Mouse (Mus musculus): ENCODE data around the gene Hspb6.

Hspb6 gene

GRCm38 (mm10) chr7:30588676-30589434, 36.9 kb downstream of the Hspb6 start, which contains the start of gene Kmt2b:
TSS of gene Kmt2b (minus strand) at chr7:30588726.
- peak; percentile 96 for DNase-seq

- peak; percentile 89 for DNase-seq
These were observed 37.7 kb downstream of the Hspb6 start for GRCm38 (mm10) chr7:30589435-30590301.

GRCm38 (mm10) chr7:30590927-30591604, 39.1 kb downstream of the Hspb6 start:
- DNase-seq = no peak

GRCm38 (mm10) chr7:30591605-30591951, 39.6 kb downstream of the Hspb6 start:
- DNase-seq = no peak

- DNase-seq = no peak
These were observed 40.9 kb downstream of the Hspb6 start for GRCm38 (mm10) chr7:30592772-30593423.

GRCm38 (mm10) chr7:30593579-30594509, 41.9 kb downstream of the Hspb6 start:
- no peak for DNase-seq

GRCm38 (mm10) chr7:30594510-30595024, 42.6 kb downstream of the Hspb6 start:
- no peak for DNase-seq

- DNase-seq = no peak
These were observed 44.1 kb downstream of the Hspb6 start for GRCm38 (mm10) chr7:30596093-30596492.

GRCm38 (mm10) chr7:30596811-30597210, 44.8 kb downstream of the Hspb6 start:
- DNase-seq = no peak

- DNase-seq = no peak
These were observed 46.8 kb downstream of the Hspb6 start, which contains the start of gene Zbtb32 for GRCm38 (mm10) chr7:30598786-30599185. TSS of gene Zbtb32 (minus strand) at chr7:30598909.

GRCm38 (mm10) chr7:30599933-30600353, 48.0 kb downstream of the Hspb6 start:
- DNase-seq = peak; percentile 92

- DNase-seq = no peak
These were observed 48.7 kb downstream of the Hspb6 start for GRCm38 (mm10) chr7:30600651-30601050.

- DNase-seq = no peak
These were observed 50.6 kb downstream of the Hspb6 start for GRCm38 (mm10) chr7:30602583-30602982.

- no peak for DNase-seq
These were observed 52.4 kb downstream of the Hspb6 start for GRCm38 (mm10) chr7:30604424-30604823.

- DNase-seq = no peak
These were observed 53.0 kb downstream of the Hspb6 start for GRCm38 (mm10) chr7:30604944-30605343.
